Mouse (Mus musculus) stomach, embryonic 14.5 days (tissue): ENCODE measurements around the gene Opalin. TPM values are rescaled to one million over a fixed set of nuclear protein-coding genes. Genes with fewer than 3 reads are reported as not detected.

Source experiments
- ATAC-seq: fragments of 200-750 bp; cut with Nextera tagmentation; 2 replicates; pipeline ENCODE4 v1.8.0; 2017; ENCODE audit warnings: low read depth, moderate TSS enrichment; ENCODE audit not compliant: insufficient number of reproducible peaks, insufficient read depth, low FRiP score
- H3K27ac ChIP-seq: fragments of 300-500 bp; sonication (generic); 2 replicates; pipeline ENCODE4 v1.5.1; 2014; ENCODE audit warnings: mild to moderate bottlenecking, low read length, moderate library complexity, mixed read lengths
- H3K27me3 ChIP-seq: fragments of 300-500 bp; sonication (generic); 2 replicates; pipeline ENCODE4 v1.6.1; 2014; ENCODE audit warnings: low read length, control low read depth, mixed read lengths; ENCODE audit not compliant: control insufficient read depth, insufficient read depth
- H3K36me3 ChIP-seq: fragments of 300-500 bp; sonication (generic); 2 replicates; pipeline ENCODE4 v1.6.1; 2014; ENCODE audit warnings: mild to moderate bottlenecking, control low read depth, low read length, moderate library complexity, mixed read lengths; ENCODE audit not compliant: control insufficient read depth, insufficient read depth
- H3K4me1 ChIP-seq: fragments of 300-500 bp; sonication (generic); 2 replicates; pipeline ENCODE4 v1.6.1; 2014; ENCODE audit warnings: low read length, control low read depth, mixed read lengths; ENCODE audit not compliant: control insufficient read depth, insufficient read depth
- H3K4me2 ChIP-seq: fragments of 300-500 bp; sonication (generic); replicated peaks from 2 replicates; pipeline ENCODE4 v1.6.1; 2014; ENCODE audit warnings: low read depth, low read length, control low read depth
- H3K4me3 ChIP-seq: fragments of 300-500 bp; sonication (generic); 2 replicates; pipeline ENCODE4 v1.5.1; 2014; ENCODE audit warnings: low read depth, low read length, control low read depth
- H3K9ac ChIP-seq: fragments of 300-500 bp; sonication (generic); replicated peaks from 2 replicates; pipeline ENCODE4 v1.6.1; 2014; ENCODE audit warnings: low read depth, mild to moderate bottlenecking, control low read depth, low read length, moderate library complexity, mixed read lengths
- H3K9me3 ChIP-seq: fragments of 300-500 bp; sonication (generic); 2 replicates; pipeline ENCODE4 v1.6.1; 2016; ENCODE audit warnings: low read depth, low read length, control low read depth; ENCODE audit not compliant: control insufficient read depth
- WGBS: fragments of 180-500 bp; shearing (Covaris S2); extraction: QIAGEN DNeasy Blood & Tissue Kit; methylation state at CpG from one replicate; pipeline ENCODE4 v1.1.7; 2014; 5-methylcytosine and 5-hydroxymethylcytosine counted together
- polyA plus RNA-seq: library from polyadenylated mRNA; unstranded; fragments of >200 nt; fragmentation: Nextera tagmentation; extraction: Ambion mirVana; gene quantifications from 2 replicates; pipeline ENCODE4 v1.2.1, GENCODE M21; 2014

Opalin gene
- polyA plus RNA-seq, 1 experiment from 2014 or later, result not detected

DNA sequence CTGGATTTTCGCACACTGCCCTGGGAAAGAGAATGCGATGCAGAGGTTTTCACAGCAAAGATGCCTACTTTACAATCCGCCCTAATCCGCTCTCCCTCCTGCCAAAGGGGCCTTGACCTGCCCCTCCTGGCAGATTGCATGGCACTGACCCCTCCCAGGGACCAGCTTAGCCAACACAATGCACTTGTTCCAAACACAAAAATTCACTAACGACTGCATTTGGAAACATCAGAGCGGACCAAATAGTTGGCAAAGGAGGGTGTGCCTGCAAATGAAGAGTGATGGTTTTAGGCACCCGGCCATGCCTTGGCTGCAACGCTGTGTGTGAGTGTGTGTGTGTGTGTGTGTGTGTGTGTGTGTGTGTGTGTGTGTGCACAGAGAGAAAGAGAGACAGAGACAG is 32.6 kb upstream of the Opalin start:
- Histone ChIP-seq H3K36me3 (no peaks in the 10 kb centered on the region), H3K4me1 (0 out of 2 replicates have a peak, but pooled peaks cover 3% of the 10 kb centered on the region), H3K27me3 (no peaks in the 10 kb centered on the region), H3K4me2 (no peak overlapping the region), H3K27ac (no peak overlapping the region), H3K9me3 (no peaks in the 10 kb centered on the region), H3K4me3 (no peak overlapping the region), H3K9ac (no peak overlapping the region)
- no peak for ATAC-seq
- 74% methylated on average over 8 of the region's 8 CpGs for WGBS

DNA sequence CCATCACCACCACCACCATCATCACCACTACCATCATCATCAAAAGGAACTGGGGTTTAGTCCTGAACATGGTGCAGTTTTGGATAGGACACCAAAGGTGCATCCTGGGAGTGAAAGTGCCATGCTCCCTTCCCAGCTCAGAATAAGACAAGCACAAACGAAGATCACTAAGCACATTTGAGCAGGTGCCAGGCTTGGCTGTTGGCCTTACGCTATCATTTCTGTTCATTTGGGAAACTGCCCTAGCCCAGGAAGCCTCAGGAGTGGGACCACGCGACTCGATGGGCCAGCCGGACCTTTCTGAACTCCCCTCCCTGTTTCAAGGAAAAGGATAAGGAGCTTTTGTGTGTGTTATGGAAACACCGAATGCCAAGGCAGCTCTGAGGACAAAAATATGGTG is 31.8 kb upstream of the Opalin start:
- no peaks in the 10 kb centered on the region for H3K27me3 ChIP-seq
- H3K4me1 ChIP-seq, result 0 out of 2 replicates have a peak, but pooled peaks cover 3% of the 10 kb centered on the region
- WGBS, result 89% methylated on average over 7 of the region's 7 CpGs
- H3K27ac ChIP-seq, result no peak overlapping the region
- H3K36me3 ChIP-seq, result no peaks in the 10 kb centered on the region
- no peak overlapping the region for H3K9ac ChIP-seq
- no peak overlapping the region for H3K4me2 ChIP-seq
- H3K4me3 ChIP-seq, result no peak overlapping the region
- ATAC-seq, result no peak
- H3K9me3 ChIP-seq, result no peaks in the 10 kb centered on the region

DNA sequence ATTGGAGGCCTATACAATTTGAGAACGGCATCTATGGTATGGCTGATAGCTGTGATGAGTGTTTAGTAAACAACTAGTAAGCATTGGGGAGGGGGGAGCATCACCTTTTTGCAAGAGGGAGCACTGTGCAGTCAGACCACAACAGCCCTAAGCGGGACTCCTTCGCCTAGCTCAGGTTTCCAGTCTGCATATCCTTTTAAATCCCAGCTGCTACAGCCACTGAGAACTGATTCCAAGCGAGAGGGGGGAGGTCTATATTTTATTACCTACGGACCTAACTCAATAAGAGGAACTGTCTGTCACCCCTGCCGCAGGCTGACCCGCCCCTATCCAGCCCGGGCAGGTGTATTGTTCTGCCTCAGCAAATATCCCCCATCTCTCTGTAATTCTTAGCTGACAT is 30.6 kb upstream of the Opalin start:
- Histone ChIP-seq H3K4me1 (0 out of 2 replicates have a peak, but pooled peaks cover 3% of the 10 kb centered on the region), H3K27ac (no peak overlapping the region), H3K9ac (no peak overlapping the region), H3K4me3 (no peak overlapping the region), H3K36me3 (no peaks in the 10 kb centered on the region), H3K4me2 (no peak overlapping the region), H3K9me3 (no peaks in the 10 kb centered on the region), H3K27me3 (no peaks in the 10 kb centered on the region)
- no peak for ATAC-seq
- 49% methylated on average over 8 of the region's 8 CpGs for WGBS

DNA sequence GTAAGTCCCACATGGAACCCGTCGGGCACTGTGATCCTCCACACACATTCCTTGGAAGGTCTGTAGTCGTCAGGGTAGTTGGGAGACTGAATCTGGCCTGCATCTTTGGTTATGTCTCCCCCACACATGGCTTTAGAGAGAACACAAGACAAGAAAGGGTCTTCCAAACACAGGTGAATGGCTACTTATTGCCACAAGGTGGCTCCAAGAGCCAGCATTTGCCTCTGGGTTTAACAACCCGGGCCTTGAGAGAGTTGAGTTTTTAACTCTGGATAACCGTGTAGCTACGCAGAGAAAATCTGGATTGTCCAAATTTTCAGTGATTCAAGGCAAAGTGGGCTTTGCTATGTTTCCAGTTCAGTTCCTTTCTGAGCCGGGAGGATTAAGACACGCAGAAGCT is 28.0 kb upstream of the Opalin start:
- no peak for ATAC-seq
- H3K9ac ChIP-seq, result no peak overlapping the region
- H3K4me3 ChIP-seq, result no peak overlapping the region
- H3K4me2 ChIP-seq, result no peak overlapping the region
- H3K27me3 ChIP-seq, result no peaks in the 10 kb centered on the region
- H3K27ac ChIP-seq, result no peak overlapping the region
- H3K4me1 ChIP-seq, result 0 out of 2 replicates have a peak, but pooled peaks cover 3% of the 10 kb centered on the region
- WGBS, result 38% methylated on average over 8 of the region's 8 CpGs
- no peaks in the 10 kb centered on the region for H3K9me3 ChIP-seq
- H3K36me3 ChIP-seq, result no peaks in the 10 kb centered on the region

DNA sequence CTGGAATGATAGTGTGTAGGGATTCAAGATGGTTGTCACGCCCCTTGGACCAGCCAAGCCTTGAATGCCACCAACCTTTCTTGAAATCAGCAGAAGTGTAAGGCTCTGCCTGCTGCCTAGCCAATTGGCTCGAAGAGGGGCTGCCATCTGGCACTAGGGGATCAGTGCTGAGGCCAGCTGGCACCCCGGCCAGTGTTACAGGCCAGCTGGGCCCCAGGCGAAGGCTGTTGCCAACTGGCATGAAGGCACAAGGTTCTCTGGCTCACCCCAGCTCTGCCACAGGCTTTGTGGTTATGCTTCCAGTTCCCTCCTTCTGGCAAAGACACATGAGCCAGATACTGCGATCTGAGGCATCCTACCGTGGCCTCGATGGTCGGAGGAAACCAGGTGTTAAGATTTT is 24.5 kb upstream of the Opalin start:
- Histone ChIP-seq H3K27me3 (no peaks in the 10 kb centered on the region), H3K27ac (no peak overlapping the region), H3K4me3 (no peak overlapping the region), H3K4me1 (no peaks in the 10 kb centered on the region), H3K4me2 (no peak overlapping the region), H3K9me3 (no peaks in the 10 kb centered on the region), H3K9ac (no peak overlapping the region), H3K36me3 (no peaks in the 10 kb centered on the region)
- ATAC-seq, result no peak
- WGBS, result 87% methylated on average over 8 of the region's 8 CpGs

DNA sequence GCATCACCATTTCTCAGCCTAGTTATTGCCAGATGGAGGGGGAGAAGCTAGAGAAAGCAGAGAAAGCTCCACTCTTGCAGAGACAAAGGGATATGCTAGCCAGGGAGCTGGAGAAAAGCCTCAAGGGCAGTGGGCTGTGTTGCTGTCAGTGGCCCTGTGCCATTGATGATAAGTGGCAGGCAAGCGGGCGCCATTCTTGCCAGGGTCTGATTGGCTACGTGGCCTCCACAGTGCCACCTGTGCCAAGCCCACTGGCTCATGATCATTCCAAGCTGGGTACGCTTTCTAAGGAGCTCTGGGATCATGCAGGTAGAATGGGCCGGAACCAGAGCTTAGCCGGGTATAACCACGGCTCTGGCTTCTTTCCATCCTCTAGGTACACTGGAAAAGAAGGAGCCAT is 23.9 kb upstream of the Opalin start:
- 96% methylated on average over 7 of the region's 7 CpGs for WGBS

DNA sequence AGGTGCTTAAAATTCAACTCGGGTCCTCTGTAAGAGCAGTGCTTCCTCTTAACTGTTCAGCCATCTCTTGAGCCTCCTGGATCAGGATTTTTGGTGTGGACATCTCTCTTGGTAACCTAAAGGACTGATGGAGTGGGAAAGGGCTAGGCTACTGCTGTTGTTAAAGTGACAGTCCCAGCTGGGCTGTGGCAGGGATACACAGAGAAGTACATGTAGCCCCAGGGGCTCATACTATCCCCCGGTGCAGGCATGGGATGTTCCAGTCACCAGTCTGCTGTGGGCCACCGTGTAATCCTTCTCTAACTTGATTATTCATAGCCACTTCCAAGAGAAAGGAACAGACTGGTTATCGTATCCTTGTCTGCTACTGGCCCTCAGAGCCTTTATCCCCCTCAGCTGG is 20.1 kb upstream of the Opalin start:
- no peak overlapping the region for H3K4me3 ChIP-seq
- ATAC-seq, result no peak
- no peak overlapping the region for H3K9ac ChIP-seq
- H3K27ac ChIP-seq, result no peak overlapping the region
- no peak overlapping the region for H3K4me2 ChIP-seq
- WGBS, result 57% methylated on average over 4 of the region's 4 CpGs
- no peaks in the 10 kb centered on the region for H3K36me3 ChIP-seq
- no peaks in the 10 kb centered on the region for H3K4me1 ChIP-seq
- H3K9me3 ChIP-seq, result no peaks in the 10 kb centered on the region
- H3K27me3 ChIP-seq, result no peaks in the 10 kb centered on the region

More for the DNA sequence above, 23.9 kb upstream of the Opalin start:
- H3K9me3 ChIP-seq, result no peaks in the 10 kb centered on the region
- no peak overlapping the region for H3K4me2 ChIP-seq
- no peak overlapping the region for H3K4me3 ChIP-seq
- no peak overlapping the region for H3K27ac ChIP-seq
- no peak for ATAC-seq
- H3K27me3 ChIP-seq, result no peaks in the 10 kb centered on the region
- H3K9ac ChIP-seq, result no peak overlapping the region
- H3K4me1 ChIP-seq, result no peaks in the 10 kb centered on the region
- H3K36me3 ChIP-seq, result no peaks in the 10 kb centered on the region

DNA sequence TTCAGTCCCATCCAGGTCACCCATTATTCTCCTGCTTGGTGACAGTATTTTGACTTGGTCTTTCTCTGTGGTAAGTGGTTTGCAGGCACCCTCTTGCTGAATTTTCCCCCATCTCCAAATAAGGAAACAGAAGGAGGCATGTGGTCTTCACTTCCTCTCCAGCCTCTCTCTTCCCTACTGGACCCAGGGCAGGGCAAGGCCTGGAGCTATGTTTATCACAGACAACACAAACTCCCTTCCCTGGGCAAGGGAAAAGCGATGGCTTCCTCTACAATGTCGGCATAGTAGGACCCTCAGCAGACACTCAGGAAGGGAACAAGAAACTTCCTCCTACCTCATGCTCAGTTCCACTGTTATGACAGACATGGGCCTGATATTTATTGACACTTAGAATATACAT is 15.0 kb upstream of the Opalin start:
- WGBS, result 74% methylated on average over 2 of the region's 2 CpGs
- ATAC-seq, result no peak
- no peak overlapping the region for H3K9ac ChIP-seq
- no peaks in the 10 kb centered on the region for H3K4me1 ChIP-seq
- H3K36me3 ChIP-seq, result no peaks in the 10 kb centered on the region
- H3K27ac ChIP-seq, result no peak overlapping the region
- H3K9me3 ChIP-seq, result no peaks in the 10 kb centered on the region
- H3K4me3 ChIP-seq, result no peak overlapping the region
- no peak overlapping the region for H3K4me2 ChIP-seq
- no peaks in the 10 kb centered on the region for H3K27me3 ChIP-seq

DNA sequence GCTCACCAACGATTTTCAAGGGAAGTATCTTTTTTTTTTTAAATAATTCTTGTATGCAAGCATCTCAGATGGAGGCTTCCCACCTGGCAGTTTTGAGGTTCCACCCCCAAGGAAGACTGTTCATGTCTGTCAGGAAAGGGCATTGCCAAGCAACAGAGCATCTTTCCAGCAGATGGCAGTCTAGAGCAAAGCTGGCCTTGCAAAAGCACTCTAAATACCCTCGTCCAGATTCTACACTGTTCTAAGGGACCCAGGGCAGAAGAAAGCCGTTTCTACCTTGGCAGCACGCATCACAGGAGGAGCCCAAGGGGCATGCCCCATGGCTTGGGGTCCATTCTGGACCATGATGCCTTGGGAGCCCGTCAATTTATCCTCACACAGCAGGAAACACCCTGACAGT is 12.9 kb upstream of the Opalin start:
- Histone ChIP-seq H3K9me3 (no peaks in the 10 kb centered on the region), H3K27ac (no peak overlapping the region), H3K4me2 (no peak overlapping the region), H3K4me1 (no peaks in the 10 kb centered on the region), H3K9ac (no peak overlapping the region), H3K27me3 (no peaks in the 10 kb centered on the region), H3K4me3 (no peak overlapping the region), H3K36me3 (no peaks in the 10 kb centered on the region)
- 20% methylated on average over 5 of the region's 5 CpGs for WGBS
- no peak for ATAC-seq
